Mouse (Mus musculus): ENCODE measurements around the gene Gm20503. TPM values are rescaled to one million over a fixed set of nuclear protein-coding genes. Genes with fewer than 3 reads are reported as not detected.

Gene Gm20503
- total RNA-seq, 2 experiments from 2014 or later, result 0.46 to 1.7 TPM

GRCm38 (mm10) chr4:58990609-58991434 lies 12.2 kb upstream of the Gm20503 start:
- TF ChIP-seq CTCF (IDR thresholded peaks at IDR 0.05), result no peak
- H3K27ac ChIP-seq, result no peak overlapping the region
- DNase-seq, result no peak
- no peak overlapping the region for H3K4me3 ChIP-seq
- intact Hi-C loops (cut with DNase I), result no loop called here

- no peak for DNase-seq
- H3K27ac ChIP-seq, result no peak overlapping the region
- TF ChIP-seq CTCF (IDR thresholded peaks at IDR 0.05), result no peak
- no peak overlapping the region for H3K4me3 ChIP-seq
- intact Hi-C loops (cut with DNase I), result no loop called here
These were observed 10.8 kb upstream of the Gm20503 start for GRCm38 (mm10) chr4:58992195-58992594.

DNA sequence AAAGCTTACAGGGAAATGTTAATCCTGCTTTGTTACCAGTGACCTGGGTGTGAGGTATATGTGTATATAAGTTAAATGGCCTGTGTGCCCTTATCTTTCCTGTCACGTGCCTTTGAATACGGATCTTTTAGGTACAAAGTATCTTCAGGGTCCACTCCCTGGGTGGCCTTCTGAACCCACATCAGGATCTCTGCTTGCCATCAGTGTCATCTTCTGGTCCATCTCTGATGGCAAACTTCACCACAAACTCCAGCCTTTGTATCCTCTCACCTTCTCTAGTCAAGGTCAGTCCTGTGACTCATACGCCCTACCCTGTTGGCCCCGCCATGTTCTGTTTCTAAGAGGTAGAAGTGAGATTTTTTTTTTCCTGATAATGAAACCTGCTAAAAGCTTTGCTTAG lies 8.2 kb upstream of the Gm20503 start, which contains the start of gene Dnajc25:
Dnajc25 (plus strand) TSS at position 301 of the 400 bp plus-strand sequence.
- Histone ChIP-seq H3K4me3 (no peak within 1 kb of the TSS), H3K27ac (no peak within 1 kb of the TSS)
- DNase-seq, result no peak
- TF ChIP-seq CTCF (IDR thresholded peaks at IDR 0.05), result no peak
- intact Hi-C loops (cut with DNase I), result no loop called here

DNA sequence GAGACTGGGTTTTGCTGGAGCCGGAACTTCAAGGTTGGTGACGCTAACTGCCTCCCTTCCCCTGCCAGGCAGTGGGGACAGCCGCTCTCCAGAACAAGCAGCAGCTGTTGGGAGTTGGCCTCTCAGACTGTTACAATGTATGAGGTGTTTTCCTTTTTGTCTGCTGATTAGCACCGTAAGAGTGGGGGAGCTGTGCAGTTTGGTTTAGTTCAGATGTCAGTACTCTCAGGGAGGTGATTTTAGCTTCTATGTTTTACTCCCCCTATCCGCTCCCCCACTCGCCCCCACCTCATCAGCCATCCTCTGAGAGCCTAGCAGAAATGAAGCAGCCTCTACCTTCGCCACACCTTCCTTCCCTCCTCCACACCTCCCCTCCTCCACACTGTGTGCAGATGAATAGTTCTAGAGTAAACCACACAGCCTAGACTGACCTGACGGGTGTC lies 7.7 kb upstream of the Gm20503 start:
- intact Hi-C loops (cut with DNase I), result no loop called here
- no peak for DNase-seq
- TF ChIP-seq CTCF (IDR thresholded peaks at IDR 0.05), result no peak

DNA sequence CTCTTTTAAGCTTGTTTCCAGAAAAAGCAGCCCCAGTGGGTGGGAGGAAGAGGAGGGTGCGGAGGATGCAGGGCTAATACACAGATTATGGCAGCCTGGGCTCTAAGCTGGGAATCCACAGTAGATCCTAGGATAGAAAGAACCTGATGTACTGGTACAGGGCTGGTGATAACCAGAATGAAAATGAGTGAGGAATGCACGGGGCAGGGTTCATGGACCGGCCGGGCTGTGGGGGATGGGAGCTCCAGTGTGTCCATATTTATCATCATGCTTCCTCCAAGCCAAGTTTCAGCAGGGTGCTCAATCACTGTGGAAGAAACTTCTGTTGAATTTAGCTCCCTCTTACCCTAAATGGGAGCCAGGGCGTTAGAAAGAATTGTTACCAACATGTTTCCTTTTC lies 5.9 kb upstream of the Gm20503 start:
- DNase-seq, result no peak
- H3K27ac ChIP-seq, result no peak overlapping the region
- no peak for TF ChIP-seq CTCF (IDR thresholded peaks at IDR 0.05)
- no peak overlapping the region for H3K4me3 ChIP-seq
- intact Hi-C loops (cut with DNase I), result no loop called here

More for the DNA sequence above, 7.7 kb upstream of the Gm20503 start:
- Histone ChIP-seq H3K4me3 (no peak overlapping the region), H3K27ac (no peak overlapping the region)

GRCm38 (mm10) chr4:58998688-58999087 lies 4.3 kb upstream of the Gm20503 start:
- intact Hi-C loops (cut with DNase I), result no loop called here
- no peak for DNase-seq
- no peak overlapping the region for H3K27ac ChIP-seq

GRCm38 (mm10) chr4:58999686-59000085 lies 3.3 kb upstream of the Gm20503 start:
- Histone ChIP-seq H3K4me3 (no peak overlapping the region), H3K27ac (no peak overlapping the region)
- peak; percentile 73 for DNase-seq
- no peak; the same call in 1 of the 2 replicates for TF ChIP-seq CTCF (IDR thresholded peaks at IDR 0.05)
- intact Hi-C loops (cut with DNase I), result loop anchor here (1.0 to 5.0 kb wide), 2 partner anchors 13 to 38 kb away; partner anchors contain the start of gene Gng10

More at GRCm38 (mm10) chr4:58998688-58999087, 4.3 kb upstream of the Gm20503 start:
- TF ChIP-seq CTCF (IDR thresholded peaks at IDR 0.05), result no peak
- H3K4me3 ChIP-seq, result no peak overlapping the region

DNA sequence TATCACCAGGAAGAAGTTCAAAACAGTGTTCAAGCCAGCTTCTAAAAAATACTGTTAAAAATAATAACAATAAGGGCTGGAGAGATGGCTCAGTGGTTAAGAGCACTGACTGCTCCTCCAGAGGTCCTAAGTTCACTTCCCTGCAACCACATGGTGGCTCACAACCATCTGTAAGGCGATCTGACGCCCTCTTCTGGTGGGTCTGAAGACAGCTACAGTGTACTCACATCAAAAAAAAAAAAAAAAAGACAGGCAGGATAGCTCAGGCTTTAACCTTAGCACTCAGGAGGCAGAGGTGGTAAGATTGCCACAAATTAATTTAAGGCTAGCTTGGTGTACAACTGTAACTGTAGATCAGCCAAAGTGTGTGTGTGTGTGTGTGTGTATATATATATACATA lies 2.4 kb upstream of the Gm20503 start:
- Histone ChIP-seq H3K4me3 (no peak overlapping the region), H3K27ac (no peak overlapping the region)
- peak; percentile 46 for DNase-seq
- intact Hi-C loops (cut with DNase I), result loop anchor here (1.0 to 5.0 kb wide), 2 partner anchors 14 to 37 kb away; partner anchors contain the start of gene Gng10
- peak; percentile 57 for TF ChIP-seq CTCF (IDR thresholded peaks at IDR 0.05)

DNA sequence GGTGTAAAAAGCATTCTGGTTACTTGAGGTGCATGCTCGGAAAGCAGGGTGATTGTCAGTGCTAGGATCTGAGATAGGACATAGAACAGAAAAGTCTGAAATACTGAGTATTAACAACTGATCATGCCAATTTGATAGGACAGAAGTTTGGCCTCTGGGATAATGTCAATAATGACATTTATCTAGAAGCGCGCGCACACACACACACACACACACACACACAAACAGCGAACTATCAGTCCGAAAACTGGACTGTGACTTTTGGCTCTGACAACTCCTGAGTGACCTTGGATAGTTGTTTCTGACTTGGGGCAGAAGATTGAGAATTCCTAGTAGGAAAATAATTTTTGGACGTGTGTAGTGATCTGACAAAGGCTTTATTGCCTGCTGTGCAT lies 793 bp downstream of the Gm20503 start:
- peak overlapping the region; percentile 97 for H3K27ac ChIP-seq
- intact Hi-C loops (cut with DNase I), result loop anchor here (5.0 kb wide), 1 partner anchor 33 kb away; the partner anchor contains the start of gene Gng10

DNA sequence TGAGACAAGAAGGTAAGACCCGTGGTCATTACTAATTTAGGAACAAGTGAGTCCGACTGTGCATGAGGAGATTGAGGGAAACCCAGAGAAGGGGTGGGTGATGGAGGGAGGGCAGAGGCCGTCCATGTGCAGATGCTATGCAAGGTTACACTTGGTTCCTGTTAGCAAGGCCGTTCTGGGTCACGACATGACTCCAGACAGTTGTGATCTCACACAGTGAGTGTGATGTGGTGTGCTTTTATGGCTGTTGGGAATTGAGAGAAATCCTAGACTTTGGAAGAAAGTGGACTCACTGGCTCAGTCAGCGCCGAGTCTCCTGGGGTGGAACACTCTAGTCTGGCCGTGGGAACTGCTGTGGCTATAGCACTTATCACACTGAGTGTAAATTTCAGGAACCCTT lies 3.2 kb downstream of the Gm20503 start:
- Histone ChIP-seq H3K4me3 (peak overlapping the region; percentile 39), H3K27ac (peak overlapping the region; percentile 97)
- DNase-seq, result no peak
- intact Hi-C loops (cut with DNase I), result no loop called here
- no peak for TF ChIP-seq CTCF (IDR thresholded peaks at IDR 0.05)

More for the DNA sequence above, 793 bp downstream of the Gm20503 start:
- no peak for TF ChIP-seq CTCF (IDR thresholded peaks at IDR 0.05)
- peak overlapping the region; percentile 92 for H3K4me3 ChIP-seq
- no peak for DNase-seq

- intact Hi-C loops (cut with DNase I), result no loop called here
- peak; percentile 31 for DNase-seq
- TF ChIP-seq CTCF (IDR thresholded peaks at IDR 0.05), result no peak
- Histone ChIP-seq H3K27ac (peak overlapping the region; percentile 97), H3K4me3 (peak overlapping the region; percentile 39)
These were observed 4.0 kb downstream of the Gm20503 start for GRCm38 (mm10) chr4:59007016-59007415.

- intact Hi-C loops (cut with DNase I), result no loop called here
- no peak overlapping the region for H3K4me3 ChIP-seq
- DNase-seq, result no peak
- H3K27ac ChIP-seq, result peak overlapping the region; percentile 97; the same call in 1 of the 2 replicates
- no peak for TF ChIP-seq CTCF (IDR thresholded peaks at IDR 0.05)
These were observed 5.0 kb downstream of the Gm20503 start for GRCm38 (mm10) chr4:59007974-59008373.

GRCm38 (mm10) chr4:59009186-59009585 lies 6.2 kb downstream of the Gm20503 start:
- H3K4me3 ChIP-seq, result no peak overlapping the region
- no peak for DNase-seq
- no peak for TF ChIP-seq CTCF (IDR thresholded peaks at IDR 0.05)
- no peak overlapping the region for H3K27ac ChIP-seq
- intact Hi-C loops (cut with DNase I), result no loop called here

All from gastrocnemius, adult 2 months (tissue).